Mouse (Mus musculus) gastrocnemius, postnatal 4 days (tissue): ENCODE measurements at regions not wholly inside any gene's neighbourhood (a gene's known extent, or its start where the extent isn't known, plus 50 kb on each side); places are given as distances from the start of the nearest gene placed in this dataset.

ENCODE experiments used
- DNase-seq, 2 experiments: peaks; one replicate each; pipeline ENCODE4 v3.0.0; 2021 to 2022; ENCODE audit warnings: low spot score in 2 of 2, mixed read lengths in 2 of 2

- DNase-seq: no peak
Observed at GRCm38 (mm10) chr8:10720398-10720797, 287.9 kb downstream of the Irs2 start.

- no peak for DNase-seq
Observed at GRCm38 (mm10) chr8:10719411-10719810, 288.8 kb downstream of the Irs2 start.

- no peak for DNase-seq
Observed at GRCm38 (mm10) chr8:10717297-10717696, 291.0 kb downstream of the Irs2 start.

- no peak for DNase-seq
Observed at GRCm38 (mm10) chr8:10716161-10716560, 292.1 kb downstream of the Irs2 start.

- DNase-seq: no peak
Observed at GRCm38 (mm10) chr8:10713515-10714042, 294.7 kb downstream of the Irs2 start.

- no peak for DNase-seq
Observed at GRCm38 (mm10) chr8:10712118-10712689, 296.1 kb downstream of the Irs2 start.

GRCm38 (mm10) chr8:10711474-10711873, 296.8 kb downstream of the Irs2 start:
- no peak for DNase-seq

- no peak for DNase-seq
Observed at GRCm38 (mm10) chr8:10708509-10708908, 299.7 kb downstream of the Irs2 start.

- no peak for DNase-seq
Observed at GRCm38 (mm10) chr8:10707122-10707521, 301.1 kb downstream of the Irs2 start.

GRCm38 (mm10) chr8:10705909-10706308, 302.3 kb downstream of the Irs2 start:
- no peak for DNase-seq

GRCm38 (mm10) chr8:10702755-10703154, 305.5 kb downstream of the Irs2 start:
- no peak for DNase-seq

GRCm38 (mm10) chr8:10702248-10702647, 306.0 kb downstream of the Irs2 start:
- no peak for DNase-seq

- DNase-seq: no peak
Observed at GRCm38 (mm10) chr8:10701648-10702061, 306.6 kb downstream of the Irs2 start.

GRCm38 (mm10) chr8:10701226-10701625, 307.0 kb downstream of the Irs2 start:
- DNase-seq: no peak

GRCm38 (mm10) chr8:10699669-10700068, 308.6 kb downstream of the Irs2 start:
- no peak for DNase-seq

GRCm38 (mm10) chr8:10695181-10695580, 313.1 kb downstream of the Irs2 start:
- DNase-seq: no peak

- DNase-seq: no peak
Observed at GRCm38 (mm10) chr8:10690659-10691058, 317.6 kb downstream of the Irs2 start.

- DNase-seq: no peak
Observed at GRCm38 (mm10) chr8:10689881-10690280, 318.4 kb downstream of the Irs2 start.

GRCm38 (mm10) chr8:10687867-10688561, 320.2 kb downstream of the Irs2 start:
- no peak for DNase-seq
